Mouse (Mus musculus): Measurements from ENCODE around the gene Adcy10.

Gene Adcy10

DNA sequence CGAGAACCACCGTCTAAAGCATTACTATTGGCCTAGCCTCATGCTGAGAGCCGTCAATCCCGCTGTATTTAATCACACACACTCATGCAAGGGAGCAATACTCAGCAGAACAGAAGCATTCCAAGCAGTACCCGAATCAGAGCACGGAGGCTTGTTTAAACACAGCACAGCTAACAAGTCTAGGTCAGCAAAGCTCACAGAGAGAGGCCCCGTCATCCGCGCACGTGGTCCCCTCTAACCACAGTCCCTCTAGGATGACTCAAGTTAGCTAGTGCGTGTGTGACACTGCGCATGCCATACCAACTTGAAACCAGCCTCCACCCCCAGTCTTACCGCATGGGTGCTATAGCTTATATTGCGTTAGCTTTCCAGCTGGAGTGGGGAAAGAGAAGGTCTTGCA, 118.2 kb downstream of the Adcy10 start:
- DNase-seq (ENCODE audit: low read depth, low spot score) = no peak

DNA sequence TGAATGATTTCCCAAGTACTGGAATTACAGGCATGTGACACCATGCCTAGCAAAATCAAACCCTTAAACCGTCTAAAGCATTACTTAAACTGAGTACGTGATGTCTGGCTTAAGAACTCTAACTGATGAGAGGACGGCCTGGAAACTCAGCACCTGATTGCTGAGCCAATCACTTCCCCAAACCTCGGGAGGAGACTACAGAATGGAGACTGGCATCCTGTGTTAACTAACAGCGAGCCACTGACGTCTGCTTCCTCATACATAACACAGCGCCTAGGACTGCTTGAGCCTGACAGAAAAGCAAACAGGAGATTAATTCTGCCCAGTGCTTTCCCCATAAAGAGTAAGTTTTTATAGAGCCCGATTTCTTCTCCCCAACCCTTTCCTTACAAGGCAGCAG, 119.2 kb downstream of the Adcy10 start:
- DNase-seq (ENCODE audit: low read depth, low spot score) = no peak

DNA sequence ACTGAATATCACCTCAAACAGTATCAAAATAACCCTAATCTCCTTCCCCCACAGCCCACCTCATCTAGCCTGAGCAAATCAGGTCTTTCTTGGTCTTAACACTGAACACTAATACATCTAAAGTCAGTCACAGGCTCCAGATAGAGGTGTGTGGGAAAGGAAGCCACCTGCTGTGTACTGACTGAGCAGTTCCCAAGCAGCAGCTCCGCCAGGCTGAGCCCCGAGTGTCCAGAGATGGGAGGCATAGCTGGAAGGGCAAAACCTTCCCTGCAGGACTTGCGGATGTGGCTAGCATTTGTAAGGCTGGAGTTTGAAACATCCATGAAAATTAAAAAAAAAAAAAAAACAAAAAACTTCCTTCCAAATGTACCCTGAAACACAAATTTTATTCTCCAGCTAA, 120.1 kb downstream of the Adcy10 start:
- DNase-seq (ENCODE audit: low read depth, low spot score) = no peak

DNA sequence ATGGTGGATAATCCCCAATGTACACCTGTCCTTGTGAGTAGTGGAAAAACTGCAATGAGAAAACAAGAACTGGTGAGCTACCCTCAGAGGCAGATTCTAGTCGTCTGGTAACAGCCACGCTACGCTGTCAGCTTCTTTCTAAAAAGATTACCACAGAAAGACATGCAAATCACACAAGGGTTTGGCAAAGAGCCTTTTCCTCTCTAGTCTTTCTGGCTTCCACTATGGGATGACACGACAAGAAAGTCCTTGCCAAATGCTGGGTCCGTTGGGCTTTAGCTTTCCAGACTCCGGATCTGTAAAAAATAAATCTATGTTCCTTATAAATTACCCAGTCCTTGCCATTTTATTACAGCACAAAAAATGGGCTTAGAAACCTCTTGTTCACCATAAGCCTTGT, 120.8 kb downstream of the Adcy10 start:
- no peak for DNase-seq (ENCODE audit: low read depth, low spot score)

DNA sequence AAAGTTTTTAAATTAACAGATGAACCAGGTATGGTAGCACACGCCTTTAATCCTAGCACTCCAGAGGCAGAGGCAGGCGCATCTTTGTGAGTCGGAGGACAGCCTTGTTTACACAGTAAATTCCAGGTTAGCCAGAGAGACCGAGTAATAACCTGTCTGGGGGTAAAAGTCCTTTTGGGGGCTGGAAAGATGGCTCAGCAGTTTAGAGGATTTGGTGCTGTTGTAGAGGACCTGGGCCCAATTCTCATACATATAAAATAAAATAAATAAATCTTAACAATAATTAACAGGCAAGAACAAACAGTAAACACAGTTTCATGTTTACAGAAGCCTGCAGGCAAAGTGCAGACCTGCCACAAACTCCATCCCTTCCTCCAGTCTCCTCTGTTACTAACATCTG, 123.9 kb downstream of the Adcy10 start:
- no peak for DNase-seq (ENCODE audit: low read depth, low spot score)

DNA sequence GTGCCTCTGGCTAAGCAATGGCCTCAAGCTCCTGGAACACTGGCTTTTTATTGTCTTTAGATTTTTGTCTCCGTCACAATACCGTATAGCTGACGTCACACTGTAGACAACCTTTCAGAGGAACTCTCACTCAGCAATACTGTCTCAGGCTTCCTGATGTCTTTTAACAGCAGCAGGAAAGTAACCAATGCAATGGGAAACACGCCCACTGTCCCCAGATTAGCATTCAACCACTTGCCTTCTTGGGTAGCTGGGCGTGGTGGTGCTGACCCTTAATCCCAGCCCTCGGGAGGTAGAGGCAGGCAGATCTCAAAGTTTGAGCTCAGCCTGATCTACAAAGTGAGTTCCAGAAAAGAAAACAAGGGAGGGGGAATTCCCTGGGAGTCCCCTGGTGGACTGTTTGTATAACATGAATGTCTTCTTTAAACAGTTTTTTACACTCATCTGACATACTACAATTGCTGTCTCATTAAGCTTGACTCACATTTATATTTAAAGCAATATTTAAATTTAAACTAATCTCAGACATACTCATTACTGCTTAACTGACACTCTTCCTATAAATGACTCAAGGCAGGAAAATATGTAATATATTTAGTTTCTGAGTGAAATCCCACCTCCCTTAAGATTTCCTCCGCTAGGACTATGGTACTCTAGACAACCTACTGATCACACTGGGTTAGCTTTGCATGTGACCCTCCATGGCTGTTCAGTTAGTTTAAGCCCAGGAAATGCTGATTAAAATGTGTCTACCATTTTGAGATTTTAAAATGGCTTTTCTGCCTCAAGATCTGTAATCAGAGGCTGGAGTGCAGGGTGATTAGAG, 124.7 kb downstream of the Adcy10 start:
- no peak for DNase-seq (ENCODE audit: low read depth, low spot score)

DNA sequence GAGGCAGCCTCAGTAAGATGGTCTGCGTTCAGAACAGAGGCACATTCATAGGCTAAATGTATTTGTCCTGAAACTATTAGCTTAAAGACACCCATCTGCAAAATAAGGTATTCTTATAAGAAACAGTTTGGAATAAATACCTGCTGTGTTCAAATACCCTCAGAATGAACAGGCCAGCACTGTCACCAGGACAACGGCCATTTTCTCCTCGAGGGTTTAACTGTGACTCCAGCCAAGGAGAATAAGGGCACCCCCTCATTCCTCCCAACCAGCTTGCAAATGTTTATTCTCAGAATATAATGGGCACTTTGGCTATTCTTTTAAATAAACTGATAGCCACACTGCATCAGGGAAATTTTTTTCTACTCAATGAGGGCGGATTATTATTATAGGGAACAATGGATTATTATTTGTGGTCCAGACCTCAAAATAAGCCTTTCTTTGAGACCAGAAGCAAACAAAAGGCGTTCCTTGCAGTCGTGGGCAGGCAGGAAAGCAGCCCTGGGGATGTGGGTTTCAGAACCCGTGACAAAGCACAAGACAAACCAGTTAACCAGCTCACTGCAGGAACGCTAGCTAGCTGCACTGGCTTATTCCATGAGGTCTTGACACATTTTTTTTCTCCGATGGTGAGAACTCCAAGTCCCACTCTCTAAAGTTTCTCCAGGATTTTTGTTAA, 125.5 kb downstream of the Adcy10 start:
- no peak for DNase-seq (ENCODE audit: low read depth, low spot score)

DNA sequence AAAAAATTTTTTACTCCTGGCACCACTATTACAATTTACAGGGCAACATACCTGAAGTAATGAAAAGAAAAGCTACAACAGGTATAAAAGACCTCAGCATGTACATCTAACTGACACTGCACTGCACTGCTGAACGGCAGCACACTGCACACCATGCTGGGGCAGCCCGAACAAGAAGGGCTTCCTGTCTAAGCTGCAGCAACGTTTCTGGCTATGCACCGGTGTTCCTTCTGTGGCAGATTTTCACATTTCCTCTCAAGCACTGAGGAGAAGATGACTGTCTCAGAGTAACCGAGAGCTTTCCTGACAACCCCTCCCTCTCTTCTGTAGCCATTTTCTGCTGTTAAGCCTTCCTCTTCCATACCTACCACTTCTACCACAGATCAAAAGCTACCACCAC, 127.7 kb downstream of the Adcy10 start:
- no peak for DNase-seq (ENCODE audit: low read depth, low spot score)

DNA sequence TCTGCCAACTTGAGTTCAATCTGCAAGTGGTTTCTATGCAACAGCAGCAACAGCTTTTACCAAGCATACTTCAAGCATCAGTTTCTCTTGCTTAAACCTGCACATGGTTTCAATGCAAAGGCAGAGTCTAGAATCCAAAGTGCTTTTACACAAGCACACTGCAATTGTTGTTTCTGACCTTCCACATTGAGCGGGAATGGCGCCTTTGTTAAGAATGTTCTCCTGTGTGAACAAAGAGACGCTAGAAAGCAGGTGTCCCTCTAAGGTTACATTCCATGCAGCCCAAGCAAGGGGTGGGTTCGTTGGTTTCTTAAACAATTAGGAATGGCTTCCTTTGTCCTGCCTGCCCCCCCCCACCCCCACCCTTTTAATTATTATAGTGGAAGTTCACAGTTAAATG, 128.9 kb downstream of the Adcy10 start:
- no peak for DNase-seq (ENCODE audit: low read depth, low spot score)

DNA sequence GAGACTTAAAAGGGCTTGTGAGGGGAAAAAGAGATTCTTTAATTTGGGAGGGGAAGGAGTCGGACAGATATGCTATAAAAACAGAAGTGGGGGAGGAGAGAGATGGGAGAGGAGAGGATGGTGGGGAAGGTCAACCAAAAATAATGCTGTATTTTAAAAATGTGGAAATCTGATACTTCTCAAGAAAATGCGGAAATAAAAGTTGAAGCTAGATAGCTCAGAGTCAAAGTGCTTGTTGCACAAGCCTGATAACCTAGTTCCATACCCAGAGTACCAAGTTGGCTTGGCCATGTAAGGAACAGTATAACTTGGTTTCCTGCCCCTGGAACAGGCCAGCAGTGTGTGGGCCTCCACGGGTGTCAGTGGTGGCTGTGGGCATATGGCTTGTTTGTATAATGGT, 129.8 kb downstream of the Adcy10 start:
- no peak for DNase-seq (ENCODE audit: low read depth, low spot score)

DNA sequence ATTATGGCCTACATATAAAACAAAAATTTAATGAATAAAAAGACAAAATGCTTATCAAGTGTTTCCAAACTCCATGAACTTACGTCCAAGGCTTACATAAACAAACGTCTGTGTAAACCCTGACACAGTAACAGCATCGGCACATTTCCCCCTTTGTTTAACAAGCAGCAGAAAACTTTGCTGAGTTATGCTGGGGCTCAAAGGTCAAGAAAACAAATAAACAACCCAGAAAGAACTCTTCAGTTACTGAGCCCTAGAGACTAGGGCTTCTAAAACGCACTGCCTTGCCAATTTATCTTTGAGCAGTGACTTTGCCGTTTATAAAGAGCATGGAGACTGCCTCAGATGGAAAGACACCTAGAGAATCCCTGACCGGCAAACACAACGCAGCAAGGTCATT, 131.7 kb downstream of the Adcy10 start:
- no peak for DNase-seq (ENCODE audit: low read depth, low spot score)

DNA sequence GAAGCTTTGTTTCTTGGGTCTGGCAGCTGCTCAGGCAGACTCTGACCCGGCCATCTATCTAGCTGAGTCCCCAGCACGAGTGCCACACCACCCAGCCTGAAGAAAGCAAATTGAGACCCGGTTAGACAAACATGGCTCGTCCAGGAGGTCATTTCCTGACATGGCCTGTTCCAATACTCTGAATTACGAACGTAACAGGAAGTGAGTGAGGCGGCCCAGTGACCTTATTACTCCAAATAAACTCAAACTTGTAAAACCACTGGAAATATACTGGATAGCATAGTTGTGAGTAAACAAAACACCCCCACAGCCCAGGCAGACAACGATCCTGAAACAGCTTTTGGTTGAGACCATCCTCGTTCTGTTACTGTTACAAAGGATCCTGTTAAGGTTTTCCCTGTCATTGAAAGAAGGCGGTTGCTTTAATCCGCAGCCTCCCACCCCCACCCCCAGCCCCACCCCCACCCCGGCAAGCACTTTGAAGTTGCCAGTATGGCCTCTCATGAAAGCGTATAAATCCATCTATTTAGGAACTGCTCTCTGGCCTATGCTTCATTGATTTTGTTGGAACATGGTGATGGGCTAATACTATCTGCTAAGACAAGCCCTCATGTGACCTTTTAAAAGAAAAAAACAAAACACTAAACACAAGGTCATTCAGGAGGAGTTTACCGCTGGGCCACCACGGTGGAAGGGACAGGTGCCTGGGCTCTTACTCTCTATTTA, 132.3 kb downstream of the Adcy10 start:
- no peak for DNase-seq (ENCODE audit: low read depth, low spot score)

DNA sequence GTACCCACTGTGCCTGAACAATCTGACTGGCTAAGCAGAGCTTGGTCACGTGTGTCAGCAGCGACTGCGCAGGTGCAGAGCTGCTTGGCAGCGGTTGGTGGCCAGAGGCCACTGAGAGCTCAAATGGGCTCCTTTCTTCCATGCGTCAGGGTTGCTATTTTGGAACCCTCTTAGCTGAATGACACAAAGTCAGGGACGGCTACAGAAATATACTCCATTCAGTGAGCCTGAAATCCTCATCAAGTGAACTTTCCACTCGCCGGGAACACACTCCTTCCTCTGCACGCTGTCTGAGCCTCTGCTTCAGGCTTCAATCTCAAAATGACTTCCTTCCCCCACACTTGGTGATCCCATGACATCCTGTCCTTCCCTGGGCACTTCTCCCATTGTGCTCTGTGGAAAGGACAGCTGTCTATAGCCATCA, 133.2 kb downstream of the Adcy10 start:
- no peak for DNase-seq (ENCODE audit: low read depth, low spot score)

DNA sequence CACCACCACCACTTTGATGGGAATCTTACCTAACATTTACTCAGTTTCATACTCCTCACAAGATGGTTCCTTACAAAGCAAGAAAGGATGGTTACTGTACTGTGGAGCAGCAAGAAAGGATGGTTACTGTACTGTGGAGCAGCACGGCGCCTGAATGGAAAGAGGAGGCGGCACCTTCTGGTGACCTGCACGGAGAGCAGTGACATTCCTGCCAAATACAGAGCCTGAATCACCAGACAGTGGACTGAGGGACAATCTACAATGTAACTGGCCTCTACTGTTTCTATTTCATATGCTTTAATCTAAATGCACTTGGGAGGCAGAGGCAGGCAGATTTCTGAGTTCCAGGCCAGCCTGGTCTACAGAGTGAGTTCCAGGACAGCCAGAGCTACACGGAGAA, 140.1 kb downstream of the Adcy10 start:
- no peak for DNase-seq (ENCODE audit: low read depth, low spot score)

DNA sequence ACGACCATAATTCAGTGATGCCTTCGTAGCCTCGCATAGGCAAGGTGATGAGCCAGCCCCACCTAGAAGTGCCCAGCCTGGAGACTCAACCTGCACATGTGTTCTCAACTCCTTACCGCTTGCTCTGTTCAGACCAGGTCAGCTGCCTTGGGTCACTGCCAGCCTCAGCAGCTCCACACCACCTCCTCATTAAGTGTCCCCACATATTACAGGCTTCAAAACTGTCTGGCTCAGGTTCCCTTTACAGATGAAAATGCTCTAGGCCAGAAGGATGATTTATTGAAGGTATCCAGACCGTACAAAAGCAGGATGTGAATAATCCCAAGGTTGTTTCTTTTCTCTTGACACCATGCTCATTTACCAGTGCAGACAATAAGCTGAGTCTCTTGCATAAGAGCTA, 140.9 kb downstream of the Adcy10 start:
- no peak for DNase-seq (ENCODE audit: low read depth, low spot score)
